Mouse (Mus musculus): ENCODE results near the gene Gls2.

- TF ChIP-seq SRF (IDR thresholded peaks at IDR 0.05; ENCODE audit: control insufficient read depth, insufficient read length, low read depth) (no peak), E2F4 (IDR thresholded peaks at IDR 0.05; ENCODE audit: insufficient read depth) (no peak), POLR2A (IDR thresholded peaks at IDR 0.05; ENCODE audit: insufficient read length, low read depth) (no peak), MAX (IDR thresholded peaks at IDR 0.05; ENCODE audit: low read depth) (no peak), USF1 (IDR thresholded peaks at IDR 0.05; ENCODE audit: low read depth) (no peak), CEBPB (IDR thresholded peaks at IDR 0.05; ENCODE audit: insufficient read depth, poor library complexity, severe bottlenecking) (no peak), REST (IDR thresholded peaks at IDR 0.05; ENCODE audit: insufficient read depth, insufficient read length) (no peak), TCF12 (IDR thresholded peaks at IDR 0.05; ENCODE audit: insufficient read depth, poor library complexity, severe bottlenecking) (no peak), MYOD1 (IDR thresholded peaks at IDR 0.05; ENCODE audit: control insufficient read depth in 1 of 3, insufficient read length in 2 of 3, low read depth in 2 of 3) (no peak), MYOG (IDR thresholded peaks at IDR 0.05; ENCODE audit: control insufficient read depth in 1 of 3, insufficient read depth in 1 of 3, insufficient read length in 2 of 3, low read depth in 2 of 3) (no peak), POLR2AphosphoS2 (IDR thresholded peaks at IDR 0.05; ENCODE audit: insufficient read length, low read depth) (no peak), TCF3 (IDR thresholded peaks at IDR 0.05; ENCODE audit: insufficient read length, low read depth) (no peak)
Measured at GRCm38 (mm10) chr10:128243252-128243651, 49.0 kb downstream of the Gls2 start.
